Mouse (Mus musculus): ENCODE results near the gene Lrrc38. TPM values are rescaled to one million over a fixed set of nuclear protein-coding genes. Genes with fewer than 3 reads are reported as not detected.

Gene Lrrc38
- polyA plus RNA-seq, 1 experiment = 0.25 TPM

DNA sequence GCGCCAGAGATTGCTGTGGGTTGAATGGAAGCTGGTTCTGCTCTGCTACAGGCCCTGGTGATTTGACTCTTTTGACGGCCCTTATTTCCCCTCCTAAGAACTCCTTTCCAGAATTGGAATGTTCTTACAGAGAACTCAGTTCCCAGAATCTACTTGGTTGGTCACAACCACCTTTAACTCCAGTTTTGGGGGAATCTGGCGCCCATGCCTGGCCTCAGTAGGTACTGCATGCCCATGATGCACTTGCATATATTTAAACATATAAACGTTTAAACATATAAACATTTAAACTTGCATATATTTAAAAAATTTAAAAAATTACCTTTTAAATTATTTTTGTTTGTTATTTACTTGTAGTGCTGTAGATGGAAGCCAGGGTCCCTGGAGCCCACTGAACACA, 34.1 kb downstream of the Lrrc38 start:
- WGBS = 33% methylated on average over 4 of the region's 4 CpGs
- no peak for DNase-seq
- TF ChIP-seq POLR2A (IDR thresholded peaks at IDR 0.05; ENCODE audit: borderline replicate concordance, extremely low read depth, low read depth, low read length) (no peak), CTCF (IDR thresholded peaks at IDR 0.05; ENCODE audit: insufficient read depth, low read length) (0 out of 2 replicates have a peak, but pooled peaks have one; percentile 11)

DNA sequence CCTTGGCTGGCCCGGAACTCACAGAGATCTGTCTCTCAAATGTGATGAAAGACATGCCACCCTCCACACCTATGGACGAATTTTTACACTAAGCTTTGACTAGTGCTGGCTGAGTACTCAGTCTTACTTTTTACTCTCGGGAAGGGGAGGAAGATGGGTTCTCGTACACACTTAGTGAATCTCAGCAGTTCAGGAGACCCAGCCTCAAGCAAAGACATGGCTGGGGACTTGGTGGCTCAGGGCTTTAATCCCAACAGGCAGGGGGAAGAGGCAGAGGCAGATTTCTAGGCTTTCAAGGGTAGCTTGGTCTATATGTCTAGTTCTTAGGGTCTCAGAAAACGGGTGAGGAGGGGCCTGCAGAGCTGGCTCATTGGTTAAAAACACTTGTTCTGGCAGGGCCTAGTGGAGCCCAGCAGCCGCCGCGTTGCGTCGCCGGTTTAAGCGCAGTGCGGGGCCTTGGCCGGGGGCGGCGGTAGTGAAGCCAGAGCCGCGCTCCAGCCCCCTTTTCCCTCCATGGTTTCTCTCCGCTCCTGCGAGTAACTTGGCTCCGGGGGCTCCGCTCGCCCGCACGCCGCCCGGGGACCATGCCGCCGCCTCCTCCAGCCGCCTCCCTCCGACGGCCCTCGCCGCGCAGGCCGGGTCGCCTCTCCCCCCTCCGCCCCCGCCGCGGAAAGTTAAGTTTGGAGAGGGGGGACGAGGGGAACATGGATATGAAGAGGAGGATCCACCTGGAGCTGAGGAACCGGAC, 39.6 kb downstream of the Lrrc38 start:
- Histone ChIP-seq H3K4me1 (ENCODE audit: control insufficient read depth, insufficient read depth, low read length) (no peaks in the 10 kb centered on the region; the same call in 1 of the 2 replicates), H3K4me3 (replicated peaks; ENCODE audit: extremely low read depth, low read depth, low read length) (no peak overlapping the region)
- 8% methylated on average over 42 of the region's 43 CpGs for WGBS
- peak; percentile 9 for DNase-seq
- no peak for TF ChIP-seq CTCF (IDR thresholded peaks at IDR 0.05; ENCODE audit: insufficient read depth, low read length)
- no peak for TF ChIP-seq POLR2A (IDR thresholded peaks at IDR 0.05; ENCODE audit: borderline replicate concordance, extremely low read depth, low read depth, low read length)

More for the DNA sequence above, 34.1 kb downstream of the Lrrc38 start:
- Histone ChIP-seq H3K4me1 (ENCODE audit: control insufficient read depth, insufficient read depth, low read length) (no peaks in the 10 kb centered on the region), H3K4me3 (replicated peaks; ENCODE audit: extremely low read depth, low read depth, low read length) (no peak overlapping the region)

DNA sequence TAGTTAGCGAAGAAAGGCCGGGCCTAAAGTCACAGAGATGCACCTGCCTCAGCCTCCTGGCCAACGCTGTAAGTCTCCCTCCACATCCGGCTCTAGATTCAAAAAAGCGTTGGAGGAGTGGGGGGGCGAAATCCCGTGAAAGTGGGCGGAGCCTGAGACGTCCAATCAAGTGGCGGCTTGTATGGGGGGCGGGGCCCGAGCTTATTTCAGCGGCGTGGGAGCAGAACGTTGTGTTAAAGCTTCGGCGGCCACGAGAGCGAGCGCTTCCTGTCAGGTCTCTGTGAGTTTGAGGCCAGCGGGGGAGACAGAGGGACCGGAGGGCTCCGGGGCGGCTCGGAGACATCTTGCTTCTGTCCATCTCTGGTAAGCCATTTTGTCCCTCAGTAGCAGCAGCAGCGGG, 44.6 kb downstream of the Lrrc38 start, which contains the start of gene Pramel1:
Gene Pramel1, plus strand, starts transcription at position 248 of the 400 bp plus-strand sequence.
- 79% methylated on average over 26 of the region's 26 CpGs for WGBS
- Histone ChIP-seq H3K4me1 (ENCODE audit: control insufficient read depth, insufficient read depth, low read length) (no peaks in the 10 kb centered on the region; the same call in 1 of the 2 replicates), H3K4me3 (replicated peaks; ENCODE audit: extremely low read depth, low read depth, low read length) (no peak within 1 kb of the TSS)
- TF ChIP-seq POLR2A (IDR thresholded peaks at IDR 0.05; ENCODE audit: borderline replicate concordance, extremely low read depth, low read depth, low read length) (no peak), CTCF (IDR thresholded peaks at IDR 0.05; ENCODE audit: insufficient read depth, low read length) (no peak)
- DNase-seq = no peak

DNA sequence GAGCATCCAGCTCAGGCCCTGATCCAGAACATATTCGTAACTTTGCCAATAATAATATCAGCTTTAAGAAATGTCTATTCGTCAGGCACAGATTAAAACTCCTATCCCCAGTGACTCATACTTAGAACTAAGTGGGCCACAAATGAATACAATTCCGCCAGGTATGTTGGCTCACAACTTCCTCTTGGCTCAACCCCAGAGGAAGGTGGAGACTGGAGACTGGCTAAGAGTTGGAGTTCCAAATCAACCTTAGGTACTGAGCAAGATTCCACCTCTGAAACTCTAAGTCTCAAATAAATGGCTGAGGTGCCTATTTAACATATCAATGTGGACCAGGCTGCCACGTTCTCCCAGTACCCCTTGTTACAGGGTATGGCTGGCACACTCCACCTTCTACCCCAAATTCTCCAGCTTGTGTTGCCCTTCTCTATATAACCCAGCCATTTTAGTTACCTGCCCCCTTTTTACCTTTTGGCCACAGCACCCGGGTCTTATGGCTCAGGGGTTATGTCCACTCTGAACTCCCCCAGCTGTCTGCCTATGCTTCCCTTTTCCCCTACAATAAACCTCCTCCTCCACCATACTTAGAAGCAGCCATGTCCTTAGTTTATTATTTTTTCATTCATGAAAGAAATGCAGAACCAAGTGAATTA, 62.1 kb downstream of the Lrrc38 start:
- WGBS = 60% methylated on average over 5 of the region's 5 CpGs
- DNase-seq = peak; percentile 5
- no peak for TF ChIP-seq CTCF (IDR thresholded peaks at IDR 0.05; ENCODE audit: insufficient read depth, low read length)
- TF ChIP-seq POLR2A (IDR thresholded peaks at IDR 0.05; ENCODE audit: borderline replicate concordance, extremely low read depth, low read depth, low read length) = no peak
- Histone ChIP-seq H3K4me1 (ENCODE audit: control insufficient read depth, insufficient read depth, low read length) (peaks cover 4% of the 10 kb centered on the region; the same call in 1 of the 2 replicates), H3K4me3 (replicated peaks; ENCODE audit: extremely low read depth, low read depth, low read length) (peak overlapping the region; percentile 30)

DNA sequence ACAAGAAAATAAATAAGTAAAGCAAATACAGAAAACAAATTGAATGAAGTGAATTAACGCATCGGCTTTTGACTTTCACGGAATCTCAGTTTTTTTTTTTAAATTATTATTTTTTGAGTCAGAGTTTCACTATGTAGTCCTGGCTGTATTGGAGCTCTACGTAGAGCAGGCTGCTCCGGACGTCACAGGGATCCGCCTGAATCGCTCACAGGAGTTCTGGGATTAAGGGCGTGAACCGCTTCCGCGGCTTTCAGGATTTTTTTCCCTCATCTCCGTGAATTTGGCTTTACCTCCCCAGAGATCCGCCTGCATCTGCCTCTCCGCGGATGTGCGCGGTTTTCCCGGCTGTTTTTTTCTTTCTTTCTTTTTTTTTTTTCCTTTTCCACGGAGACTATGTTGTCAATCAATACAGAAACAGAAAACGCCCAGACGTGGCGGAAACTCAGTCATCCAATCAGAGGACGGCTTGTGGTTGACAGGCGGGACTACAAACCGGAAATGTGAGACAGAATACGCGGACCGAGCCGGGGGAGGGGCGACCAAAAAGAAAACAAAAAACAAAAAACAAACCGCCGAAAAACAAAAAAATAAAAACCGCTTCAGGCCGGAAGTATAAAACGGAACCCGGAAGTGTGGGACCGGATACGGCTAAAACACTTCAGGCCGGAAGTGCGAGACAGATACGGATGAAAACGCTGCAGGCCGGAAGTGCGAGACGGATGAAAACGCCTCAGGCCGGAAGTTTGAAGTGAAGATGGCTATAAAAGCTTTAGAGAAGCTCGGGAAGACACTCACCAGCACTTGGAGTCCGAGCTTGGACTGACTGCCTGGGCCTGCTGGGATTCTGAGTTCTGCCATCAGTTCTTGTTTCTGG, 62.9 kb downstream of the Lrrc38 start, which contains the start of gene Pramef8:
Gene Pramef8, plus strand, starts transcription at position 208 of the 874 bp plus-strand sequence.
- Histone ChIP-seq H3K4me3 (replicated peaks; ENCODE audit: extremely low read depth, low read depth, low read length) (peak within 1 kb of the TSS; percentile 80), H3K4me1 (ENCODE audit: control insufficient read depth, insufficient read depth, low read length) (peaks cover 4% of the 10 kb centered on the region; the same call in 1 of the 2 replicates)
- under 1% methylated on average over 50 of the region's 50 CpGs for WGBS
- peak; percentile 91 for DNase-seq
- peak; percentile 36; the same call in 1 of the 2 replicates for TF ChIP-seq POLR2A (IDR thresholded peaks at IDR 0.05; ENCODE audit: borderline replicate concordance, extremely low read depth, low read depth, low read length)
- TF ChIP-seq CTCF (IDR thresholded peaks at IDR 0.05; ENCODE audit: insufficient read depth, low read length) = no peak

DNA sequence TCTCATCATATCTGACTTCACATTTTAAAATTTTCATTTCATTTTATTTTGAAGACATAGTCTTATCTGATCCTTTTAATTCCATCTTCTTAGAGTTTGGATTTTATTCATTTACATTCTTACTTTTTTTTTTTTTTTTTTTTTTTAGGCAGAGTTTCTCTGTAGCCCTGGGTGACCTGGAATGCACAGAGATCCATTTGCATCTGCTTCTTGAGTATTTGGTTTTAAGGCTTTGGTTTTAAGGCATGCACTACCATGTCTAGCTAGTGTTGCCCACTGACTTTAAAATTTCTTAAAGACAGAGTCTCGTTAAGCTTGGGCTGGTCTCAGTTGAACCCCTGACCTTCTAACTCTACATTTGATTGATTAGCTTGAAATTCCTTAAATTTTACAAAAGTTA, 64.1 kb downstream of the Lrrc38 start:
- TF ChIP-seq CTCF (IDR thresholded peaks at IDR 0.05; ENCODE audit: insufficient read depth, low read length) (no peak), POLR2A (IDR thresholded peaks at IDR 0.05; ENCODE audit: borderline replicate concordance, extremely low read depth, low read depth, low read length) (no peak)
- Histone ChIP-seq H3K4me3 (replicated peaks; ENCODE audit: extremely low read depth, low read depth, low read length) (no peak overlapping the region), H3K4me1 (ENCODE audit: control insufficient read depth, insufficient read depth, low read length) (peaks cover 4% of the 10 kb centered on the region; the same call in 1 of the 2 replicates)
- 89% methylated on average over 1 of the region's 1 CpGs for whole genome bisulfite sequencing
- DNase-seq = no peak

DNA sequence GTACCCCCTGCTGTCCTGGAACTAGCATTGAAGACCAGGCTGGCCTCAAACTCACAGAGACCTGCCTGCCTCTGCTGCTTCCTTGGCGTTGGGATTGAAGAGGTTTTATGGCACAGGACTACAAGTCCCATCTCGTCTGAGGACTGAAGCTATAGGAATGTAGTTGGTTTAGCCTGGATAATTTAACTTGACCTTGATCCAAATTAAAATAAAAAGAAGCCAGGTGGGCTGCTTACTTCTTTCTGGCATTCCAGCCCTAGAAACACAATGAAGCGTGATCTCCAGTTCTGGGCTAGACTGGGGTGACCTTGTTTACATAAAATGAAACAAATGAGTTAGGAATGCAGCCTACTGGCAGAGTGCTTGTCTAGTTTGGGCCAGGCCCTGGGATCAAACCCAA, 64.6 kb downstream of the Lrrc38 start:
- WGBS = 92% methylated on average over 3 of the region's 3 CpGs
- Histone ChIP-seq H3K4me1 (ENCODE audit: control insufficient read depth, insufficient read depth, low read length) (peaks cover 4% of the 10 kb centered on the region; the same call in 1 of the 2 replicates), H3K4me3 (replicated peaks; ENCODE audit: extremely low read depth, low read depth, low read length) (no peak overlapping the region)
- TF ChIP-seq POLR2A (IDR thresholded peaks at IDR 0.05; ENCODE audit: borderline replicate concordance, extremely low read depth, low read depth, low read length) (no peak), CTCF (IDR thresholded peaks at IDR 0.05; ENCODE audit: insufficient read depth, low read length) (no peak)
- no peak for DNase-seq

Other genes with a start within 250 kb of the Lrrc38 start
- gene Prdm2, start 136.8 kb upstream of the Lrrc38 start, polyA plus RNA-seq (2012; rRNA removed) = 11.6 and 16.8 TPM in 2 replicates
- gene Pdpn, start 50.2 kb upstream of the Lrrc38 start, polyA plus RNA-seq (2012; rRNA removed) = 20.8 and 44.8 TPM in 2 replicates
- not detected in 2 replicates for gene Pramel1, start 44.7 kb downstream of the Lrrc38 start, polyA plus RNA-seq (2012; rRNA removed)
- gene Pramef8, start 62.7 kb downstream of the Lrrc38 start, polyA plus RNA-seq (2012; rRNA removed) = 4.4 and 6.0 TPM in 2 replicates
- not detected in 2 replicates for gene Oog4, start 100.6 kb downstream of the Lrrc38 start, polyA plus RNA-seq (2012; rRNA removed)
- gene Gm13043, start 161.6 kb downstream of the Lrrc38 start, polyA plus RNA-seq (2012; rRNA removed) = not detected in 2 replicates
- gene Gm13040, start 186.2 kb downstream of the Lrrc38 start, polyA plus RNA-seq (2012; rRNA removed) = not detected in 2 replicates
- not detected in 2 replicates for gene BC080695, start 201.9 kb downstream of the Lrrc38 start, polyA plus RNA-seq (2012; rRNA removed)
- gene Gm13057, start 202.0 kb downstream of the Lrrc38 start, polyA plus RNA-seq (2012; rRNA removed) = not detected in 2 replicates